Mouse (Mus musculus) layer of hippocampus, adult 2 months (tissue): ENCODE results near the gene Prr23a2. TPM values are rescaled to one million over a fixed set of nuclear protein-coding genes. Genes with fewer than 3 reads are reported as not detected.
"Not testable (repeated sequence)": the region's sequence is repeated elsewhere in the genome, so short reads cannot be mapped to it uniquely, and the experiment has no call there.

Source experiments
- DNase-seq, 2 experiments: peaks; one replicate each; pipeline ENCODE4 v3.0.0; 2022; ENCODE audit warnings: low spot score in 2 of 2
- H3K27ac ChIP-seq: fragments of 200-600 bp; 2 replicates; pipeline ENCODE4 v1.8.1; 2022
- H3K4me3 ChIP-seq: fragments of 200-600 bp; 2 replicates; pipeline ENCODE4 v1.8.1; 2022; ENCODE audit warnings: mild to moderate bottlenecking
- CTCF ChIP-seq: fragments of 200-600 bp; conservative IDR thresholded peaks from 2 replicates; pipeline ENCODE4 v1.8.1; 2022; ENCODE audit warnings: antibody characterized with exemption, mild to moderate bottlenecking, moderate library complexity
- long read RNA-seq, 2 experiments: library from polyadenylated mRNA; stranded (forward); transcript quantifications; one replicate each; pipeline ENCODE4 v2.0.0; 2021; ENCODE audit warnings: borderline mapping rate in 2 of 2
- total RNA-seq, 2 experiments: library from RNA; stranded (reverse); gene quantifications; 2 replicates each; pipeline ENCODE4 v1.2.3; 2021

The Prr23a2 gene
- total RNA-seq, result not detected
- long read RNA-seq, experiment 1, result 0 reads
- long read RNA-seq, experiment 2, result 0 reads

- Histone ChIP-seq H3K4me3 (no peak within 1 kb of the TSS), H3K27ac (no peak within 1 kb of the TSS)
- peak; percentile 15; the same call in 1 of the 2 replicates for TF ChIP-seq CTCF
- DNase-seq, result no peak
Measured at GRCm38 (mm10) chr9:98856210-98856609, at the start of gene Prr23a2. TSS of gene Prr23a2 (plus strand) at chr9:98856494.

DNA sequence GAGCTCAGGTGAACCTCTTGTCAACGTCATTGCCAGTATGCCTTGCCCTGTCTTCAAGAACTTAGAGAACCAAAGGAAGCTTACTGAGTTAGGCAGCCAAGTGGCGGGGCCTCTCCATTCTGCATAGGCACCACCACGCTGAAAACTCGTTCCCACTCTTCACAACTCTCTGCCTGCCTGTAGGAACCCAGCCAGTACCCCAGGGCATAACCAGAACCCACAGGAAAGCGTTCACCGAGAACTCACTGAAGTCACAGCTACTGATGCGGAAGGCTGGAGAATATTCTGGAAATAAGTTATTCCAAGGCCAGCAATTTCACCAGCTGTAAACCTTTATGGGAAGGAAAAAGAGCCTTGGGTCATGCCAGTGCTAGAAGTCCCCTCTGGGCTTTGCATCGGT, 48.7 kb upstream of the Prr23a2 start:
- Histone ChIP-seq H3K27ac (no peak overlapping the region), H3K4me3 (no peak overlapping the region)
- no peak for DNase-seq
- TF ChIP-seq CTCF, result no peak

DNA sequence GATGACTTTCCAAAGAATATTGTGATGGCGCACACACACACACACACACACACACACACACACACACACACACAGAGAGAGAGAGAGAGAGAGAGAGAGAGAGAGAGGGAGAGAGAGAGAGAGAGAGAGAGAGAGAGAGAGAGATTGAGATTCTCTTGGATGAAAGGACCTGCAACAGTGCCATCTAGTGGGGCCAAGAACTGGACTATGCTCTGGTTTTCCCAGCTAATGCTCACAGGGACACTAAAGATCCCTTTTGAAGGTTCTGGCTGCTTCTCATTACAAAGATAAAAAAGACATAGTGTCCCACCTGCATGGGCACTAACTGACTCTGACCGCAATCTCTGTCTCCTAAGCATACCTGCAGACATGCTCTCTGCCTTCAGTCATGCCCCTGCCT, 46.8 kb upstream of the Prr23a2 start:
- TF ChIP-seq CTCF, result peak; percentile 70
- DNase-seq, result peak; percentile 28 to 62
- H3K27ac ChIP-seq, H3K4me3 ChIP-seq: not testable (repeated sequence)

DNA sequence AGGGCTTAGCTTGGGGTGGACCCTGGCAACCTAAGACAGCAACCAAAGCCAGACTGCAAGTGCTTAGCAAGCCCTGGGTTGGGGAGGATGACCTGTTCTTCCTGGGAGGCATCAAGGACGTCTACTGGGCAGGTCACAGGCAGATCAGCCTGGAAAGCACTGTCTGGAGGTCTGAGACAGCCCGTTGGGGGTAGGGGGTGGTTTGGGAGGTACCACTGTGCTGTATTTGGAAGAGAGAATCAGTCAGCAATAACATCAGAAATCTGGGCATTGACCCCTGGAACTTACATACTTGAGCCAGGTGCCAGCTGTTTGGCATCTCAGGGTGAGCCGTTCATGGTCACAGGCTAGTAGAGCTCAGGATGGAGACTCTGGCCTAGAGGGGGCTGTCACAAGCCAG, 40.2 kb upstream of the Prr23a2 start:
- H3K4me3 ChIP-seq, result no peak overlapping the region

DNA sequence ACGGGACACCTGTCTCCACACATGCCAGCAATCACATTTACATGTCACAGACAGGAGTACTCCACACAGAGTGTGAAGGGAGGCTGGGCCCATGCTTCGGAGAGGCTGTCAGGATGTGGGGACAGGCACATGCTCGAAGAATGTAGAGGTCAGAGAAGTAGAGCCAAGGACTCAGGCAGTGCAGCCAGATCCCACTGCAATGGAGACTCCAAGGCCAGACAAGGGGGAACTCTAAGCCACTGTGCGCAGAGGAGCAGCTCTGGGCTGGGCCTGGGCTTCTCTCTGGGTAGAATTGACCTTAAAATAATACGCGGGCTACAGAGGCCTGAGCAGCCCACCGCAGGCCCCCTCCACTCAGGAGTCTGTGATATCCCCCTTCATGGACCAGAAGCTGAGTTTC, 38.7 kb upstream of the Prr23a2 start:
- Histone ChIP-seq H3K4me3 (no peak overlapping the region), H3K27ac (no peak overlapping the region)
- no peak for DNase-seq
- no peak for TF ChIP-seq CTCF

More for the DNA sequence above, 40.2 kb upstream of the Prr23a2 start:
- DNase-seq, result no peak
- no peak overlapping the region for H3K27ac ChIP-seq
- no peak for TF ChIP-seq CTCF

DNA sequence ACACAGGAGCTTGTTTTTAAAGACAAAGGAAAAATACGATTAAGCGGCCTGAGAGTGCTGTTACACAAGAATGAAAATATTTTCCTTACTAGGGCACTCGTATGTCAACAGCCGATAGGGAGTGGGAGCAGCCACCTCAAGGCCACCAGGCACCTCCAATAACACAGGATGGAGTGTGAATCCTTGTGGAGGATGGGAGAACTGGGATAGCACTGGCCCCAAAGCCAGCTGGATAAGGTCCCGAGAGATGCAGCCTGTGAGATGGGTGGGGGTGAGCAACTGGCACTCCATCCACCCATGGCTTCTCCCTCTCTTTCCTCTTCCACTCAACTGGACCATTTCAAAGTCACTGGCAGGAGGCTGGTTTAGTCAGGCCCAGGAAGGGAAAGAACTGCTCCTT, 37.3 kb upstream of the Prr23a2 start:
- no peak overlapping the region for H3K27ac ChIP-seq
- no peak overlapping the region for H3K4me3 ChIP-seq
- DNase-seq, result no peak
- no peak for TF ChIP-seq CTCF

DNA sequence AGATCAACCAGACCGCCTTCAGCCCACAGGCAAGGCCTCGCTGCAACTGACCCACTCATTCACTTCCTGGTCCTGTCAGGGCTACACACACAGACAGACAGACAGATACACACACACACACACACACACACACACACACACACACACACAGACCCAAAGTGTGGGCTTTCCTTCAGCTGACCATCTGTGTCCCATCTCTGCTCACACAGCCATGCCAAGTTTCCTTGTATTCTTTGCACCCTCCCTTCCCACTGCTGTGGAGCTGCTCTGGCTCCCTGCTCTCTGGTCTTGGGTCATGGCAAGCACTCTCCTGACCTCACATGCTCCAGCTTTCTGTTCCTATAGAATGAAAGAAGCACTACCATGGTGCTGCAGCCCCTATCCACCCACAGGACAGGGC, 36.8 kb upstream of the Prr23a2 start:
- Histone ChIP-seq H3K27ac (no peak overlapping the region), H3K4me3 (no peak overlapping the region)
- no peak for DNase-seq
- no peak for TF ChIP-seq CTCF

- DNase-seq, result no peak
- no peak overlapping the region for H3K27ac ChIP-seq
- no peak overlapping the region for H3K4me3 ChIP-seq
- no peak for TF ChIP-seq CTCF
Measured at GRCm38 (mm10) chr9:98820461-98820860, 35.8 kb upstream of the Prr23a2 start.

- DNase-seq, result no peak
- no peak overlapping the region for H3K4me3 ChIP-seq
- no peak for TF ChIP-seq CTCF
Measured at GRCm38 (mm10) chr9:98821067-98821466, 35.2 kb upstream of the Prr23a2 start.

GRCm38 (mm10) chr9:98823805-98824204, 32.5 kb upstream of the Prr23a2 start:
- no peak for DNase-seq
- no peak for TF ChIP-seq CTCF
- H3K4me3 ChIP-seq, result no peak overlapping the region
- H3K27ac ChIP-seq, result no peak overlapping the region

More at GRCm38 (mm10) chr9:98821067-98821466, 35.2 kb upstream of the Prr23a2 start:
- H3K27ac ChIP-seq, result no peak overlapping the region

DNA sequence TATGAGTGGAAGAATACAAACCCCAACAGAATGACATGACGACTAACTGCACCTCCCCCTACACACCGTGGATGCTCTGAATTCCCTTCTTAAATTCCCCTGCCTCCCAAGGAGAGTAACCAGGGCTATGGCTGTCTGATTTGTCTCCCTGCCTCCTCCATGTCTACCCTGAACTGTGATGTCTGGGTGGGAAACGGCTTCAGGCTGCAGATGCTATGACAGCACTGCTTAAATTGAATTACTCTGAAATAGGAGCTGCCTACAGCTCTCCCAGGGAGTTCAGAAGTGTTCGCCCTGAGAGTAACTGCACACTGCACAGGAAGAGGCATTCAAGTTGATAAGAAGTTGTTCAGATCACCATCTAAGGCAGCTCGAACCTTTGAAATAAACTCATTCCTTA, 26.8 kb upstream of the Prr23a2 start:
- no peak overlapping the region for H3K27ac ChIP-seq
- TF ChIP-seq CTCF, result no peak

GRCm38 (mm10) chr9:98837537-98838074, 18.7 kb upstream of the Prr23a2 start:
- Histone ChIP-seq H3K27ac (no peak overlapping the region), H3K4me3 (no peak overlapping the region)
- no peak for TF ChIP-seq CTCF
- DNase-seq, result no peak

More for the DNA sequence above, 26.8 kb upstream of the Prr23a2 start:
- DNase-seq, result no peak
- no peak overlapping the region for H3K4me3 ChIP-seq

GRCm38 (mm10) chr9:98842117-98842516, 14.2 kb upstream of the Prr23a2 start, which contains the start of gene Prr23a1:
TSS of gene Prr23a1 (plus strand) at chr9:98842503.
- no peak for TF ChIP-seq CTCF
- no peak for DNase-seq
- Histone ChIP-seq H3K27ac (no peak within 1 kb of the TSS), H3K4me3 (no peak within 1 kb of the TSS)

- no peak overlapping the region for H3K27ac ChIP-seq
- TF ChIP-seq CTCF, result peak; percentile 61
- no peak for DNase-seq
Measured at GRCm38 (mm10) chr9:98863463-98863862, 7.2 kb downstream of the Prr23a2 start.

DNA sequence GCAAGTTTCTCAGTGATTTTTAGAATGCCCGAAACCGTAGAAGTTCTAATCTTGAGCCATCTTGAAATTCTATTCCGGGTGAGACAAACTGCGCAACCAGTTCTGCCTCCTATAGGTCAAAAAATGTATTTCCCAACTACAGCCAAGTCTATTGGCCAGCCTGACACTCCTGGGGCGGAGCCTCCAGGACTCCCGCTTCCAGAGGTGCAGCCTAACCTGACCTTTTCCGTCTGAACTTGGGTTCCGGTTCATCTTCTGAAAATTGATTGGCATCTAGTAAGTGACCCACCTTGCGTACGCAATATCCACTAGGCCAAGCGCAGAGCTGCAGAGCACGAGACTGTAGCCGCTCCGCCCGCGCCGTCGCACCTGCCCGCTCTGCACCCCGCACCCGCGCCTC, 8.3 kb downstream of the Prr23a2 start, which contains the start of gene Prr23a3:
Prr23a3 (plus strand) TSS at position 197 of the 400 bp plus-strand sequence.
- no peak for TF ChIP-seq CTCF
- no peak within 1 kb of the TSS for H3K27ac ChIP-seq
- no peak within 1 kb of the TSS for H3K4me3 ChIP-seq
- no peak for DNase-seq

More at GRCm38 (mm10) chr9:98863463-98863862, 7.2 kb downstream of the Prr23a2 start:
- no peak overlapping the region for H3K4me3 ChIP-seq
